Mouse (Mus musculus): ENCODE results near the gene Grsf1. TPM values are rescaled to one million over a fixed set of nuclear protein-coding genes. Genes with fewer than 3 reads are reported as not detected.

Grsf1 gene
- total RNA-seq, 2 experiments from 2014 or later, result 92.2 to 107 TPM

- intact Hi-C loops (cut with DNase I), result no loop called here
- DNase-seq (ENCODE audit: extremely low spot score in 1 of 2, low spot score in 2 of 2), result no peak
- Histone ChIP-seq H3K4me3 (no peak overlapping the region), H3K27ac (peak overlapping the region; percentile 63; the same call in 1 of the 2 replicates)
- TF ChIP-seq CTCF (IDR thresholded peaks at IDR 0.05), result no peak
Measured at GRCm38 (mm10) chr5:88711128-88711527, 35.2 kb upstream of the Grsf1 start.

GRCm38 (mm10) chr5:88703551-88703950 lies 27.6 kb upstream of the Grsf1 start:
- no peak for TF ChIP-seq CTCF (IDR thresholded peaks at IDR 0.05)
- Histone ChIP-seq H3K27ac (no peak overlapping the region), H3K4me3 (no peak overlapping the region)
- DNase-seq (ENCODE audit: extremely low spot score in 1 of 2, low spot score in 2 of 2), result no peak
- intact Hi-C loops (cut with DNase I), result no loop called here

DNA sequence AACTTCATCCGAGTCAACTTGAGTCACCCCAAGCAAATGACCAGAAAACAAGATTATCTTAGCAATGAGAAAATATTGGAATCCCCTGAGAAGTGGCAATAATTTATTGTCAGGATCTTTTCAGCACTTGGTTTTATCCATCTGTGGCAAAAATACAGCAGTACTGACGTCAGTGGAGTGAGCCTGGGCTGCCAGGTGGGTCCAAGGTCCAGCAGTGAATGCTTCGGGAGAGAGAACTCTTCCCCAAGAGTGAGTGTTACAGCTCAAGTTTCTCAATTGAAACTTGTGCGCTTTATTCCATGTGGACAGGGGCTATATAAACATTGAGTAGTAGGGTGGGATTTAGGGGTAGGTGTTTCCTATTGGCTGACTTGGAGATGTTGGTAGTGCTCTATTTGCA lies 26.1 kb upstream of the Grsf1 start:
- DNase-seq (ENCODE audit: extremely low spot score in 1 of 2, low spot score in 2 of 2), result no peak
- no peak for TF ChIP-seq CTCF (IDR thresholded peaks at IDR 0.05)
- Histone ChIP-seq H3K4me3 (no peak overlapping the region), H3K27ac (no peak overlapping the region)
- intact Hi-C loops (cut with DNase I), result no loop called here

GRCm38 (mm10) chr5:88699251-88699913 lies 23.4 kb upstream of the Grsf1 start:
- intact Hi-C loops (cut with DNase I), result no loop called here
- Histone ChIP-seq H3K4me3 (no peak overlapping the region), H3K27ac (no peak overlapping the region)
- TF ChIP-seq CTCF (IDR thresholded peaks at IDR 0.05), result no peak
- DNase-seq (ENCODE audit: extremely low spot score in 1 of 2, low spot score in 2 of 2), result no peak

DNA sequence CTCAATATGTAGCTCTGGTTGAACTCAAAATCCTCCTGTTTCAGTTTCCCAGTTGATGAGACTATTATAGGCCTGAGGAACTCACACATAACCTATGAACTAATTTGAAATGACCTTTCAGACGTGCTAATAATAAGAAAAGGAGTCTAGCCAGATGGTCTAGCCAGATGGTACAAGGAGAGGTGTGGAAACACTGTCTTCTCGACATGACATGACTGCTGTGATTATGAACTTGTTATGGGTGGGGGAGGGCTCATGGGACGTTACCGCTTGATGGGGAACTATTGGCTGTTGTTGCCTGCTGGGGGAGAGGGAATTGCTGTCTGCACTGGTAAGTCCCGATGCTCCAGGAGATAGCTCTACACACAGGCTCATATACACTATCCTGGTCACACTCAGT lies 21.3 kb upstream of the Grsf1 start:
- intact Hi-C loops (cut with DNase I), result no loop called here
- Histone ChIP-seq H3K4me3 (no peak overlapping the region), H3K27ac (no peak overlapping the region)
- DNase-seq (ENCODE audit: extremely low spot score in 1 of 2, low spot score in 2 of 2), result no peak
- no peak for TF ChIP-seq CTCF (IDR thresholded peaks at IDR 0.05)

DNA sequence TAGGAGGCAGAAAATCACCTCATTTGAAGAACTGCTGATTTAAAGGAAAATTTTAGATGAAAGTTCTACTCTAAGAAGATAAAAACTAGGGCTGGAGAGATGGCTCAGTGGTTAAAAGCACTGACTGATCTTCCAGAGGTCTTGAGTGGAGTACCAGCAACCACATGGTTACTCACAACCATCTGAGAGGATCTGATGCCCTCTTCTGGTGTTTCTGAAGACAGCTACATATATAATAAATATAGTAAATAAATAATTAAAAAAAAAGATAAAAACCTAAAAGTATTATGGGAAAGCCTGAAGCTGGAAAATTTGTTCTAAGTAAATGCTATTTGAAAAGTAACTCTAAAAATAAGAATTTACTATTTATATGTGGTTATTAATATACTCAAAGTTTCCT lies 17.1 kb upstream of the Grsf1 start:
- intact Hi-C loops (cut with DNase I), result no loop called here
- Histone ChIP-seq H3K27ac (no peak overlapping the region), H3K4me3 (no peak overlapping the region)
- DNase-seq (ENCODE audit: extremely low spot score in 1 of 2, low spot score in 2 of 2), result no peak
- TF ChIP-seq CTCF (IDR thresholded peaks at IDR 0.05), result no peak; the same call in 1 of the 2 replicates

- Histone ChIP-seq H3K27ac (no peak overlapping the region), H3K4me3 (no peak overlapping the region)
- no peak for DNase-seq (ENCODE audit: extremely low spot score in 1 of 2, low spot score in 2 of 2)
- no peak for TF ChIP-seq CTCF (IDR thresholded peaks at IDR 0.05)
- intact Hi-C loops (cut with DNase I), result no loop called here
Measured at GRCm38 (mm10) chr5:88692586-88692985, 16.6 kb upstream of the Grsf1 start.

DNA sequence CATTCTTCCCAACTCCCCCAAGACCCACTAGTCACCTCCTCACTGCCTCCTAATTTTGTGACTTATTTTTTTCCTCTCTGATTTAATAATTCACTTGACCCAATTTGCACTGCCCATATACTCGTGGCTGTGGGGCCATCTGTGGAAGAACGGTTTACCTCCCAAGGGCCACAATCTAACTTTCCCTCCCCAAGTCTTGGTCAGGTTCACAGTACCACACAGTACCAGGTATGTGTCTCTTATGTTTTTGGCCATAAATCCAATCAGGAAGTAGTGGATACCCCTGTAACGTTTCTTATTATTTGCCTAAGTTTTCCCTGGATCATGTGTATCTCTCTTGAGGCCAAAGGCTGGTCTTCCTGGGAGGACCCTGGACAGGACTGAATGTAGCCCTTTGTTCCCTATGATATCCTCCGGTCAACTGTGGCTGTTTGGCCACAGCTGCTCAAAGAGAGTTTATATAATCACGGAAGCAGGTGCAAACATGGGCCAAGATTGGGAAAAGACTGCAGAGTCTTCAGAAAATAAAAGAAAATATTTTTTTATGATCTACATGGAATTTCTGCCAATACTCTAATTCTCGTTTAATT lies 15.6 kb upstream of the Grsf1 start:
- intact Hi-C loops (cut with DNase I), result no loop called here
- no peak for DNase-seq (ENCODE audit: extremely low spot score in 1 of 2, low spot score in 2 of 2)
- TF ChIP-seq CTCF (IDR thresholded peaks at IDR 0.05), result no peak
- H3K27ac ChIP-seq, result no peak overlapping the region
- H3K4me3 ChIP-seq, result no peak overlapping the region

- intact Hi-C loops (cut with DNase I), result no loop called here
- H3K4me3 ChIP-seq, result no peak overlapping the region
- no peak for DNase-seq (ENCODE audit: extremely low spot score in 1 of 2, low spot score in 2 of 2)
- TF ChIP-seq CTCF (IDR thresholded peaks at IDR 0.05), result no peak
- no peak overlapping the region for H3K27ac ChIP-seq
Measured at GRCm38 (mm10) chr5:88690681-88691505, 14.9 kb upstream of the Grsf1 start.

GRCm38 (mm10) chr5:88689279-88689938 lies 13.4 kb upstream of the Grsf1 start:
- no peak overlapping the region for H3K4me3 ChIP-seq
- intact Hi-C loops (cut with DNase I), result loop anchor here (5.0 kb wide), 1 partner anchor 693 kb away; no protein-coding TSS in a partner anchor
- peak; percentile 76 for TF ChIP-seq CTCF (IDR thresholded peaks at IDR 0.05)
- DNase-seq (ENCODE audit: extremely low spot score in 1 of 2, low spot score in 2 of 2), result no peak
- no peak overlapping the region for H3K27ac ChIP-seq

GRCm38 (mm10) chr5:88688583-88689187 lies 12.7 kb upstream of the Grsf1 start:
- Histone ChIP-seq H3K27ac (no peak overlapping the region), H3K4me3 (no peak overlapping the region)
- intact Hi-C loops (cut with DNase I), result loop anchor here (5.0 kb wide), 1 partner anchor 694 kb away; no protein-coding TSS in a partner anchor
- TF ChIP-seq CTCF (IDR thresholded peaks at IDR 0.05), result no peak
- no peak for DNase-seq (ENCODE audit: extremely low spot score in 1 of 2, low spot score in 2 of 2)

All from left cerebral cortex, adult 2 months (tissue).